Mouse (Mus musculus) mature B cell (primary cell): Measurements from ENCODE around the gene Bank1.

Experiments
- in situ Hi-C: fragments of 300-500 bp; cut with MboI; formaldehyde crosslinking; loops from 2 replicates; pipeline ENCODE4 v1.14.3; 2019

The Bank1 gene

GRCm38 (mm10) chr3:136007081-136007828 lies 318.6 kb downstream of the Bank1 start:
- in situ Hi-C loops: no loop called here
